Mouse (Mus musculus): ENCODE measurements at regions not wholly inside any gene's neighbourhood (a gene's known extent, or its start where the extent isn't known, plus 50 kb on each side); places are given as distances from the start of the nearest gene placed in this dataset.
"Not testable (repeated sequence)": the region's sequence is repeated elsewhere in the genome, so short reads cannot be mapped to it uniquely, and the experiment has no call there.

GRCm38 (mm10) chr12:71627421-71628339 lies 203.2 kb upstream of the Daam1 start:
- no peak for DNase-seq

GRCm38 (mm10) chr12:71628340-71628738 lies 202.5 kb upstream of the Daam1 start:
- DNase-seq: no peak

- no peak for DNase-seq
Measured at GRCm38 (mm10) chr12:71628796-71629195, 202.1 kb upstream of the Daam1 start.

GRCm38 (mm10) chr12:71630386-71630785 lies 200.5 kb upstream of the Daam1 start:
- no peak for DNase-seq

DNA sequence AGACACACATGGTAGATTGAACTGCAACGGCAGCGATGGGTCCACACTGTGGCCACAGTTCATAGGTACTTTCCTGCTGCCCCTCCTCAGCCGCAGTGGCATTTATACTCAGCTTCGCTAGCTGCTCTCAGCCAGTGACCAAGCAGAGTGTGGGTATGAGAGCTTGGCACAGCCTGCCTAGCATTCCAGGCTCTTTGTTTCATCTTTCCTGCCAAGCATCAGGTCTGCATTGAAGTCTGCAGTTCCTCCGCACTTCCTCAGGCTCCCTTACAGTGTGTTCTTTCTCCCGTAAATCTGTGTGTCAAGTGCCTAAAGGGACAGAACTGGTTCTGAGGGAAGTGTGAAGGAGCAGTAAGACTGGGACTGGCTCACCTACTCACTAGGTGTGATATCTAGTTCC lies 194.6 kb upstream of the Daam1 start:
- DNase-seq: no peak

DNA sequence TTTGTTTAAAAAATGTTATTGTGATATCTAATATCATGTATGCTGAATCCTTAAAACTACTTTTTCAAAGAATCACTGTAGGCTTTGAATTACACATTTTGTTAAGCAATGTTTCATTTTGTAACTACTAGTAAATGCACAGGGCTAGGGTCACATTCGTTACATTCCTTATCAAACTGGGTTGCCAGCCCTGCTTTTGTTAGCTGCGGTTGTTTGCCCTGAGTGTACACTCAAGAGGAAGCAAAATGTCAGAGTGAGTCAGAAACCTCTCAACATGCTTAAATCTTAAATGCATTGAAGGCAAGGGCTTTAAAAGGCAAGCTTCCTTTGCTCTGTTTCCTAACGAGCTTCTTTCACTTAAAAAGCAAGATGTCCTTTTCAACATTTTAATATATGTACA lies 193.6 kb upstream of the Daam1 start:
- DNase-seq: no peak

GRCm38 (mm10) chr12:71638246-71638645 lies 192.6 kb upstream of the Daam1 start:
- DNase-seq: no peak

DNA sequence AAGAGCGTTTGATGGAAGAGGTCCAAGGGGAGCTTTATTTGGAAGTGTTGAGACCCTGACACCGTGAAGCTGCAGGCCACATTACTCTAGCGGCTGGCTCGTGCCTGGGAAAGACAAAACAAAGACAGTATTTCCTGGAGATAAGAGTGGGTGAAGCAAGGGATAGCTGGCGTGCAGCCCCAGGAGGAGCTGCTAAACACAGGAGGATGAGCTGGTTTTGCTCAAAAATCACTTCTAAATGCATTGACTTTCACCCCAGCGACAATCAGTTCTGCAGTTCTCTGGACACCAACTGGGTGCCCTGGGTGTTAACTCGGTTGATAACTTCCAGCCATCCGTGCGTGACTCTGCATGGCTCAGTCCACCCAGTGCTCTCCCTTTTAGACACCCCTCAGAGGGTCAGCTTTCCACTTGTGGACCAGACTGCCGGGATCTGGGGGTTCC lies 190.8 kb upstream of the Daam1 start:
- no peak for DNase-seq

GRCm38 (mm10) chr12:71641486-71641885 lies 189.4 kb upstream of the Daam1 start:
- DNase-seq: no peak

GRCm38 (mm10) chr12:71642797-71643337 lies 188.0 kb upstream of the Daam1 start:
- no peak for DNase-seq

DNA sequence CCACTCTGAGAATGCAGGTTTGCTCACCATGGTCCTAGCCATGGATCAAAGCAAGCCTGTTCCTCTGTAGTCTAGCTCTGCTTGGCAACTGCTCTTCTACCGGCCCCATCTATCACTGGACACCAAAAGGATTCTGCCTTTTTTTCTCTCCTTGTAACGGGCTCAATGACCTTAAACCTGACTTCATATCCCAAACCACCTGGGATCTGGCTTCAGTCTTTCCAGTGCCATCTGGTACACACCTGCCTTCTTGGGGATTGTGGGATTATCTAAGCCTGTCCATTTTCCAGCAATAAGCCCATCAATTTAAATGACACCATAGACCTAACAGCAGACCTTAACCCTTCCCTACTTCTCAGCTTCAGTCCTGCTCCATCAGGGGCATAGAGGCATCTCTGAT lies 179.6 kb upstream of the Daam1 start:
- DNase-seq: no peak

DNA sequence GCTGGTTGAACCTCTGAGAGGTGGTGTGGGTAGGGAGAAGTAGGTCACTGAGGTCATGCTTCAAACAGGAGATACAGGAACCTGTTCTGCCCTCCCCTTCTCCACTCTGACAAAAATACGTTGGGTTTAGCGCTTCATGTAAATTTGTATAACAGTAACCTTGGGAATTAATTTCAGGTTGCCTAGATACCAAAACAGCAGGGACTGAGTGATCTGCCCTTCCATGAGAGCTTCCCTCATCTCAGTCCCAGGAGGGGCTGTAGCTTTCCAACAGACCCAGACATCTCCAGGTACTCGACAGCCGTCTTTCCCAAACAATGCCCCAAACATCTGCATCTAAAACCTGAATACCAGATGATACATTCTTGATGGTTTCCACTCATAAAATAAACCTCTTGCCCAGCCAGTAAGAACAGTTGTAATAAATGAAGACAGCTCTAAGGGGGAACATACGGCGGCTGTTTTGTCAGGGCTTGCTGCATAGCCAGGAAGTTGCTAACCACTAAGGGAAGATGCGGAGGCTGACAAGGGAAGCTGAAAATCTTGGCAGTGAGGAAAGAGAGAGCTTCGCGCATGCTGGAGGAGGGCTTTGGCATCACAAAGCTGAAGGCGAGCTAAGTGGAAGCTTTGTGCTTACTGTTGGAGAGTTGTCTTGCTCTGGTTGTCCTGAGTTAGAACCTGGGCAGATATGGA lies 137.4 kb upstream of the Daam1 start:
- DNase-seq: peak; percentile 80

- DNase-seq: peak; percentile 55
Measured at GRCm38 (mm10) chr12:71701753-71702152, 129.1 kb upstream of the Daam1 start.

- no peak for DNase-seq
Measured at GRCm38 (mm10) chr12:71702181-71702580, 128.7 kb upstream of the Daam1 start.

DNA sequence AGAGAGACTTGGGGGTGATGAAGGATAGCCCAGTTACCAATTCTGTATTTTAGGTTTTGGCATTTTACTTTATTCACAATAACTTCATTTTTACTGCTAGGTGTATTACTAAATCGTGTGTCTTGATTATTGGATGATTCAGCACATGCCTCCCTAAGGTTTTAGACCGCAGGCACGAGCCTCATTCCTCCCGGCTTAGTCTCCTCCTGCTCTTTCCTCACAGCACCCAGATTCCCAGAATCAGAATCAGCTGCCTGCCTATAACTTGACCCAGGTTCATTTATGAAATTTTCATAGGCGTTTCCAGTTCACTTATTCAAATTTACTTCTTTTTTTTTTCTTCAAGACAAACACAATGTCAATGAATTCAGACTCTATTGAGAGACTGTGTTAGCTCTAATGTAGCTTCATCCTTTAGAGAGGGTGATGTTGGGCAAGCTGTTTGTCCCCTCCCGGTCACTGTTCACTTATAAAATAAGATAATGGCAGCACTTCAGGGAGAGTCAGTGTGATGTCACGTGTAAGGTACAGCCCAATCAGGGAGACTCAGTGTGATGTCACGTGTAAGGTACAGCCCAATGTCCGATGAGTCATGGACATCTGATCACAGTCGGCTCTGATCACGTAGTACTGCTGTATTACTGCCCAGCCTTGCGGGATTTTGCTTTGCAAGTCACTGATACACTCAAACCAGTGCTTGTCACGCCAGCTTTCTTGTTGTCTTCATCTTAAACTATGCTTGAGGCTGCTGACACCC lies 127.6 kb upstream of the Daam1 start:
- no peak for DNase-seq

DNA sequence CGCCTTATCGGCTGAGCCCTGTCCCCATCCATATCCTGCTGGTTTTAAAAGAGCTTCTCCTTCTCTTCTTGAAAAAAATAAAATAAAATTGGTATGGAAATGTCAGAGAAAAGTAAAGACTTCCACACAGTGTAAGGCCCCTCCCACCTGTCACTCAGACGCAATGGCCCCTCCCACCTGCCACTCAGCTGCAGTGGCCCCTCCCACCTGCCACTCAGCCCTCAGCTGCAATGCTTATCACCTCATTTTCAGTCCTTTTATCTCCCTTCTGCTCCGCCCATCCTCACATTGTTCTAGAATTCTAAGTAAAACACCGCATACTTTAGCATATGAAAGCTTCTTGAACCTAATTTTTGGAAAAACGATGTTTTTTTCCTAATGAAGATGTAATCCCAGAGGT lies 126.4 kb upstream of the Daam1 start:
- no peak for DNase-seq

DNA sequence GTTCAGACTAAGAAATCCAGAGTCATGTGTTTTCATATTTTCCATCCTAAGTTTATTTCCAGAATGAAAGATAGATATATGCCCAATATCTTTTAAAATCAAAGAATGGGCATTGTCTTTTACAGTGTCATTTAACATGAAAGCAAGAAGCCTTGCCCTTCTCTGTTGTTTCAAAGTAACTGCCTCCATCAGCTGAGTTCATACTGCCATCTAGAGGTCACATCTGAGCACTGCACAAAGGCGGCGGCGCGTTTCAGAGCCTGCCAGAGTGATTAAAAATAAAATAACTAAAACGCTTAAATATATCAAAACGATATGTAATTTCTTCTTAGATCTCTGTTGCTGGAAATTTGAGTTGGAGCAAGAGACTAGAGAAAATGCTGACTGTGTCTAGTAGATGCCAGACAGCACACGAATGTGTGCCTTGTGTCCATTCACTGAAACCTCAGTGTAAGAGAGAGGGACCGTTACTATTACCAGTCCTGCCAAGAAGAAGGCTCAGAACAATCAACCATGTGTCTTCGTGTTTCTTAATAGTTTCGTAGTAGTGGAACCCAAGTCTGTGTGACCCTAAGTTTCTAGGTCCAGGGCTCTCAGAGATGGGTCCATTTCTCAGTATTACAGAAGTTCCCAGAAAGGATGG lies 123.0 kb upstream of the Daam1 start:
- peak; percentile 61 for DNase-seq

- DNase-seq: peak; percentile 47
Measured at GRCm38 (mm10) chr12:71714606-71715005, 116.3 kb upstream of the Daam1 start.

DNA sequence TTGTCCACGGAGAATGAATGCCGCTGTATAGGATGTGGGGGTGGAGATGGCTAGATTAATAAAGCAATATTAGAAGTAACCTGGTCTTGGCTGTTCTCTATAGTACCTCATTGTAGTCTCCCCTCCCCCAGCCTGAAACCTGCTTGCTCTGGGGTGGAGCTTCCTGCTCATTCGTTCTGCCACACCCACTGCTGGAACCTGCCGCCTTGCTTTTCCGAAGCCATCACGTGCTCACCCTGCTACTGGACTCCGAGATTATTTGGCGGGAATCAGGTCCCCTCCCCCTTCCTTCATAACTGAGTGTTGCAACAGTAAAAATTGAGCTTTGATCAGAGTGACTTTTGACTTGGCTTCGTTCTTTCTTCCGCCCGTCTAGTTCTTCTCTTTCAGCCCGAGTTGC lies 112.5 kb upstream of the Daam1 start:
- DNase-seq: not testable (repeated sequence)

- DNase-seq: no peak
Measured at GRCm38 (mm10) chr12:71718911-71719310, 112.0 kb upstream of the Daam1 start.

- DNase-seq: no peak
Measured at GRCm38 (mm10) chr12:71725140-71725539, 105.7 kb upstream of the Daam1 start.

GRCm38 (mm10) chr12:71725713-71726336 lies 105.1 kb upstream of the Daam1 start:
- no peak for DNase-seq

Measured in right cerebral cortex, adult 18-20 months (tissue).